Mouse (Mus musculus) intestine, embryonic 15.5 days (tissue): ENCODE results near the gene Il2rg. TPM values are rescaled to one million over a fixed set of nuclear protein-coding genes. Genes with fewer than 3 reads are reported as not detected.
A peak's percentile ranks its signal among the peaks of the same experiment; 100 is the strongest.

ENCODE experiments used
- ATAC-seq: fragments of 200-750 bp; cut with Nextera tagmentation; 2 replicates; pipeline ENCODE4 v1.8.0; 2017; ENCODE audit warnings: moderate TSS enrichment, moderate library complexity
- H3K27ac ChIP-seq: fragments of 300-500 bp; sonication (generic); 2 replicates; pipeline ENCODE4 v1.5.1; 2015; ENCODE audit warnings: mild to moderate bottlenecking, inconsistent platforms
- H3K27me3 ChIP-seq: fragments of 300-500 bp; sonication (generic); replicated peaks from 2 replicates; pipeline ENCODE4 v1.6.1; 2015; ENCODE audit warnings: inconsistent platforms
- H3K36me3 ChIP-seq: fragments of 300-500 bp; sonication (generic); 2 replicates; pipeline ENCODE4 v1.6.1; 2015; ENCODE audit warnings: inconsistent platforms
- H3K4me1 ChIP-seq: fragments of 300-500 bp; sonication (generic); replicated peaks from 2 replicates; pipeline ENCODE4 v1.6.1; 2015; ENCODE audit warnings: inconsistent platforms
- H3K4me2 ChIP-seq: fragments of 300-500 bp; sonication (generic); replicated peaks from 2 replicates; pipeline ENCODE4 v1.6.1; 2015; ENCODE audit warnings: mild to moderate bottlenecking, inconsistent platforms
- H3K4me3 ChIP-seq: fragments of 300-500 bp; sonication (generic); replicated peaks from 2 replicates; pipeline ENCODE4 v1.5.1; 2015; ENCODE audit warnings: inconsistent platforms
- H3K9ac ChIP-seq: fragments of 300-500 bp; sonication (generic); 2 replicates; pipeline ENCODE4 v1.6.1; 2015; ENCODE audit warnings: inconsistent platforms
- H3K9me3 ChIP-seq: fragments of 300-500 bp; sonication (generic); 2 replicates; pipeline ENCODE4 v1.6.1; 2016; ENCODE audit warnings: inconsistent platforms
- WGBS: fragments of 180-500 bp; shearing (Covaris S2); methylation state at CpG from one replicate; pipeline ENCODE4 v1.1.7; 2015; 5-methylcytosine and 5-hydroxymethylcytosine counted together
- polyA plus RNA-seq: library from polyadenylated mRNA; unstranded; fragments of >200 nt; fragmentation: Nextera tagmentation; extraction: Ambion mirVana; gene quantifications from 2 replicates; pipeline ENCODE4 v1.2.1, GENCODE M21; 2015

The Il2rg gene
- polyA plus RNA-seq: 12.5 and 12.8 TPM in 2 replicates

DNA sequence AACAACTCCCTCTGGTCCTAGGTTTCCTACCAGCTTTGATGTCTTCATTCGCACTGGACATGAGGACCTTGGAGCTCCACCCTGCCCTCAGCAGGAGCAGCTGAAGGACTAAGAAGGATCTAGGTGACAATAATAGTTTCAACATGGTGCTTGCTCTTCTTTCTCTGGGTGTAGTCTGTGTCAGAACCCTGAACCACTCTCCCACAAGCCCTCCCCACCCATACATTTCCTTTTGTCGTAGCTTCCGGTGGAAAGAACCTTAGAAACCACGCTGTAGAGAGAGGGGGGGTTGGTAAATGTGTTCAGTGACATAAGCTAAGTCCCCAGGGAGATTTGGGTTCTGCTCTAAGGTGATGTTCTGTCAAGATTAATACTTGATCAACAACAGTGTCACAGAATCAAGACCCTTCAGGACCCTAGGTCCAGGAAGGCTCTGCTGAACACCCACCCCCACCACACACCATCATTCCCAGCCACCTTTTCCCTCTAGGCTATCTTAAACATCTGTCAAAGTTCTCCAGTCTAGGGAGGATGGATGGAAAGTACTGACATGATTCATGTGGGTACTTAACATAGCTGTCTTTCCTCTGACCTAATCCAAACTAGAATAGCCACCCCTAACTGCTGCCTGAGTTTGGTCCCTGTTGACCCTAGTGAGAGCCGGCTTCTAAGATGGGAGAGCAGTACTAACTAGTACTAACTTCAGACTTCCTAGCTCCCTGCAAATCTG is at the start of gene Il2rg:
Gene Il2rg, minus strand, starts transcription at position 231 of the 730 bp plus-strand sequence.
- H3K4me2 ChIP-seq: no peak within 1 kb of the TSS
- H3K4me1 ChIP-seq: no peaks in the 10 kb centered on the region
- H3K4me3 ChIP-seq: no peak within 1 kb of the TSS
- no peak within 1 kb of the TSS for H3K9ac ChIP-seq
- no peak for ATAC-seq
- no peaks in the 10 kb centered on the region for H3K9me3 ChIP-seq
- H3K27ac ChIP-seq: no peak within 1 kb of the TSS
- no peaks in the 10 kb centered on the region for H3K36me3 ChIP-seq
- 46% methylated on average over 5 of the region's 5 CpGs for WGBS
- H3K27me3 ChIP-seq: 0 out of 2 replicates have a peak, but pooled peaks cover 2% of the 10 kb centered on the region

DNA sequence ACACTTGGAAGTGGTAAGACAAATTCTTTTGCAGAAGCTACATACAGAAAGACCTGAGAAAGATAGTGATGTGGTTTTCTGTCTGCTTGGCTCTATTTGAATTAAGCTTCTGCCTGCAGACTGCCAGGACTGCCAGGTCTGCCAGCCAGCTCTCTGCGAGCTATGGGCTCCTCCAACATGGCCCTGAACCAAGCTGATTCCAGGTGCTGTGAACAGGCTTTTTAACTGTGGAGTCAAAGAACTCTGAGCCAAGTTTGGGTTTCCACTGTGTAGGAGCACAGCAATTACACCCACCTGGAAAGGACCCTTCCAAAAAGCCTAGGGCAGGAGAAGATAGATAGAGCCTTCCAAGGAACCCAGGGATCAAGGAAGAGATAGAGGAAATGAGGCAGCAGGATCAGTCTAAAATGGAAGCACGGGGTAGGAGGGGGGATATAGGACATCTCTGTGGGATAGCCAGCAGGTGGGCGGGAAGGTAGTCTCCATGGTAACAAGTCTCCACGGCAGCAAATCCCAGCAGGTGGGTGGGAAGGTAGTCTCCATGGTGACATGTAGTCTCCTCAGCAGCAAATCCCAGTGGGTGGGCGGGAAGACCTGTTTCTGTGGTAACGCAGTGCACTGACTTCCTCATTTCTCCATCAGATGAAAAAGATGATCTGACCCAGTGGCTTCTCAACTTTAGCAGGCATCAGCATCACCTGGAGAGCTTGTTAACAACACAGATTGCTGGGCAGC is 45.7 kb upstream of the Il2rg start:
- Histone ChIP-seq H3K9me3 (no peaks in the 10 kb centered on the region), H3K27me3 (0 out of 2 replicates have a peak, but pooled peaks cover 2% of the 10 kb centered on the region), H3K4me3 (no peak overlapping the region), H3K4me1 (no peaks in the 10 kb centered on the region), H3K4me2 (no peak overlapping the region), H3K27ac (no peak overlapping the region), H3K36me3 (no peaks in the 10 kb centered on the region), H3K9ac (no peak overlapping the region)
- no peak for ATAC-seq
- WGBS: 47% methylated on average over 6 of the region's 6 CpGs

DNA sequence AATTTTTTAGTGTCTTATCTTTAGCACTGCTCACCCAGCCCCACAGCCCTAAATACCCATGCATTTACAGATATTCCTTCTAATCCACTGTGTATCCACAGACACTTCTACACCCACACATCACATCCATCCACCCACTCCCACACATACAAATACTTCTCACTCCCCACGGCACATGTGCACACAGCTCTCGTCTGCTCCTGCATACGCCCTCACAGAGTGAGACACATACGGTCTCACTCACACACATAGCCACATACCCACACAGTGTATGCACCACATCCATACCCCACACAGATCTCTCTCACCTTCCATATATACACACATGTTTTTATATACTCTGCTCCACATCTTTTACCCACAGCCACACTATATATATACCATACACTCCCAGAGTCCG is 41.2 kb upstream of the Il2rg start:
- H3K4me3 ChIP-seq: no peak overlapping the region
- WGBS: 87% methylated on average over 5 of the region's 5 CpGs
- H3K36me3 ChIP-seq: no peaks in the 10 kb centered on the region
- 0 out of 2 replicates have a peak, but pooled peaks cover 2% of the 10 kb centered on the region for H3K27me3 ChIP-seq
- no peaks in the 10 kb centered on the region for H3K9me3 ChIP-seq
- H3K27ac ChIP-seq: no peak overlapping the region
- no peak overlapping the region for H3K4me2 ChIP-seq
- no peaks in the 10 kb centered on the region for H3K4me1 ChIP-seq
- H3K9ac ChIP-seq: no peak overlapping the region
- no peak for ATAC-seq

DNA sequence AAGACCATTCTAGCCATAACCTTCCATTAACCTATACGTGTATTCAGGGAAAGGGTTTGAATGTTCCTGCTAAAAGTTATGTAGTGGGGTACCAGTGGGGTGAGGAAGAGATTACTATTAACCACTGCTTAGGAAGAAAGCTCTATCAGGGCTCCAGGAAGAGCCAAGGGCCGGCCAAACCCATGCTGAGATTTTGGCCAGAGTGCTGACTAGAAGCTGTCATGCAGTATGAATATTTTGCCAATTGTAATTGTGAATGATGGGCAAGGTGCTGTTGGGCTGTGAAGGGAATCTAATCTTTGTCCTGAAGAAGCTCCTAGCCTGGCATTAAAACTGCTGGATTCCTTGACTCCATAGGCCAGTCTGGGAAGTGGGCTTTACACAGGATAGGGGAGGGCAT is 36.6 kb upstream of the Il2rg start:
- H3K4me2 ChIP-seq: no peak overlapping the region
- no peaks in the 10 kb centered on the region; the same call in 1 of the 2 replicates for H3K27me3 ChIP-seq
- no peak for ATAC-seq
- H3K4me1 ChIP-seq: no peaks in the 10 kb centered on the region
- no peak overlapping the region for H3K27ac ChIP-seq
- 64% methylated on average over 2 of the region's 2 CpGs for WGBS
- H3K4me3 ChIP-seq: no peak overlapping the region
- H3K9me3 ChIP-seq: no peaks in the 10 kb centered on the region
- H3K36me3 ChIP-seq: no peaks in the 10 kb centered on the region
- H3K9ac ChIP-seq: no peak overlapping the region

DNA sequence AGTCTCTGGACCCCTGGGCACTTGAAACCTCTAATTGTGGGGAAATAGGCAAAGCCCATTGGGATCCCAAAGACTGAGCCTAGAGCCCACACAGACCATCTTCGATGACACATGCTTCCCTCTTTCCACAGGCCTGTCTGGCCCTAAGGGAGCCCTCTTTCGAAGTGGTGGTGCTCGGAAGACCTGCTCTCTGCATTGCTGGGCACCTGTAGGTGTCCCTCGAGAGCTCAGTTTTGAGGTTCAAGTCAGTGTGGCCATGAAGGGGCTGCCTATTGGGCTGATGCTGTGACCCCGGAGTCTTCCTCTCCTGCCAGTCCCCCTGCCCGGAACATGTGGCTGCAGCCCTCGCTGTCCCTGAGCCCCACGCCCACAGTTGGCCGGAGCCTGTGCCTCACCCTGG is 33.6 kb upstream of the Il2rg start:
- H3K27ac ChIP-seq: no peak overlapping the region
- H3K9ac ChIP-seq: no peak overlapping the region
- H3K36me3 ChIP-seq: no peaks in the 10 kb centered on the region
- no peak for ATAC-seq
- no peak overlapping the region for H3K4me3 ChIP-seq
- no peak overlapping the region for H3K4me2 ChIP-seq
- no peaks in the 10 kb centered on the region for H3K4me1 ChIP-seq
- WGBS: 80% methylated on average over 9 of the region's 9 CpGs
- H3K27me3 ChIP-seq: no peaks in the 10 kb centered on the region; the same call in 1 of the 2 replicates
- no peaks in the 10 kb centered on the region for H3K9me3 ChIP-seq

DNA sequence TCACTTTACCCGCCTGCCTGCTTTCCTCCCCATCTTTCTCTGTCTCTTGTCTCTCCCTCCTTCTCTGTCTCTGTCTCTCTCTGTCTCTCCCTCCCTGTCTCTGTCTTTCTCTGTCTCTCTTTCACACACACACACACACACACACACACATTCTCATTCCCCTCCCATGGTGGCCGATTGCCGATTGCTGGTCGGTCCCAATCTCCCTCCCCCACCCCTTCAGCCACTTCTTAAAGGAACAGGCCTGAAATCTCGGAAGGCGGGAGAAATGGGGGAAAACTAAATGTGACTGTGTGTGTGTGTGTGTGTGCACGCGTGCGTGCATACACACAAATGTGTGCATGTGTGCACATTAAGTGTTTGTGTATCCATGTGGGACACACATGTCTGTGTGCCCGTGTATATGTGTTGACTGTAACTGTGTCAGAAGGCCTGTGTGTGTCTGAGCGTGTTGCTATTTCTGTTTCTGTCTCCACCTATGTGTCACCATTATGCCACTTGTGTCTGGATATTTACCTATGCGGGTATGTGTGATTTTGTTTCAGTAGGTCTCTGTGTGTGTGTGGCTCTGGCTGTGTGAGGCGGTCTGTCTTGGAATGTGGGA is 32.5 kb upstream of the Il2rg start:
- WGBS: 36% methylated on average over 13 of the region's 13 CpGs
- no peak for ATAC-seq
- no peaks in the 10 kb centered on the region for H3K4me1 ChIP-seq
- H3K27me3 ChIP-seq: no peaks in the 10 kb centered on the region; the same call in 1 of the 2 replicates
- no peaks in the 10 kb centered on the region for H3K9me3 ChIP-seq
- no peak overlapping the region for H3K27ac ChIP-seq
- 0 out of 2 replicates have a peak overlapping the region, but pooled peaks have one; percentile 26 for H3K9ac ChIP-seq
- H3K4me2 ChIP-seq: peak overlapping the region; percentile 58
- H3K4me3 ChIP-seq: peak overlapping the region; percentile 34
- H3K36me3 ChIP-seq: no peaks in the 10 kb centered on the region

DNA sequence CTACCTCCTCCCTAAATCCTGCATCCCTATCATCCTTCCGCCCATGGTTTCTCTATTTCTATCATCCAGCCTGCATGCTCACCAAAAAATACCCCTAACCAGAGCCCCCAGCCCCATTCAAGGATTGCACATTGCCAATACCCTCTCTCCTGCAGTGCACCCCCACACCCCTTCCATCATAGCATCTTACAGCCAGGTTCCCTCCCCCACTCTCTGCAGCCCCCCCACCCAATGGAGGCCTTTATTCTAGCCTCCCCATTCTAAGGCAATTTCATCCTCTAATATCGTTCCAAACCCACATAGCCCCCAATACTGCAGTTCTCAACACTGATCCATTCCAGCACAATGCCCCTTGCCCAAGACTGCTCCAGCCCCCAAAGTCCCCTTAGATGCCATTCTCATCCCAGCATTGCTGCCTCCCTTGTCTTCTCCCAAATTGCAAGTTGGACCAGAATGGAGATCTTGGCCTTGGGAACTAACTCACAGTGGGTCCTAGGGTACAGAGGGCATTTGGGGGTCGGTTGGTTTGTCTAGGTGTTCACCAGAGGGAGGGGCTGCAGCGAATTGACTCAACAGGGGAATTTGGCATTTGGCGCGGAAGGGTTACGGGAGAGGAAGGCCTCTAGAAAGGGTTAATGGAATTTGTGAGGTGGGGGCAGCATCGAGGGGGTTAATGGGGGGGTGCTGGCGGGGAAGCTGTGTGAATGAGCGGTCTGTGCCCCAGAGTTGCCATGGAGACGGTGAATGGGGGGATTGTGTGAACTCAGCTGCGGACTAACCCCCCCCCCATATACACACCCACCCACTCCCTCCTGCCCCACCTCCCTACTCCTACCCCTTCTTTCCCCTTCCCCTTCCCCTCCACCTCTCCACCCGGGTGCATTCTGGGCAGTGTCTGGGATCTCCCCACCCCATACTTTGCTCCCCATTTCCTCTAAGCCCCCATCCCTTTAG is 31.7 kb upstream of the Il2rg start:
- Histone ChIP-seq H3K4me1 (no peaks in the 10 kb centered on the region), H3K36me3 (no peaks in the 10 kb centered on the region), H3K9ac (no peak overlapping the region), H3K4me3 (peak overlapping the region; percentile 34), H3K4me2 (peak overlapping the region; percentile 58), H3K9me3 (no peaks in the 10 kb centered on the region), H3K27ac (no peak overlapping the region), H3K27me3 (no peaks in the 10 kb centered on the region; the same call in 1 of the 2 replicates)
- 34% methylated on average over 13 of the region's 13 CpGs for WGBS
- peak; percentile 31; the same call in 1 of the 2 replicates for ATAC-seq

DNA sequence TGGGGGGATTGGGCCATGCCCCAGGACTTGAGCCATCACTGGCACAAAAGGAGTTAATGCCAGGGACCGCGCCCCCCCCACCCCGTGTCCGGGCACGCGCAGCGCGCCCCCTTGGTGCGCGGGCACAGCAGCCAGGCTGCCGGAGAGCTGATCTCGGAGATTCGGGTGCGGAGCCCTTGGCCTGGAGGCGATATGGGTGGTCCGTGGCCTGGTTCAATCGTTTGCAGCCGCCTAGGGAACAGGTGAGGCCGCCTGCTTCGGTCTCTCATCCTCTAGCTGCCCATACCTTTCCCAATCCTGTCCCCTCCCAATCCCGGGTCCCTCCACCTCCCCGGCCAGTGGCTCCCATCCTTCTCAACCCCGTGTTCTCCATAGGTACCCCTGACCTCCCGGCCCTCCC is 31.0 kb upstream of the Il2rg start, which contains the start of gene Nlgn3:
Gene Nlgn3, plus strand, starts transcription at position 114 of the 400 bp plus-strand sequence.
- no peak within 1 kb of the TSS for H3K9ac ChIP-seq
- H3K9me3 ChIP-seq: no peaks in the 10 kb centered on the region
- H3K4me3 ChIP-seq: peak within 1 kb of the TSS; percentile 34
- WGBS: 23% methylated on average over 12 of the region's 24 CpGs
- ATAC-seq: peak; percentile 26; the same call in 1 of the 2 replicates
- no peaks in the 10 kb centered on the region for H3K4me1 ChIP-seq
- no peaks in the 10 kb centered on the region for H3K36me3 ChIP-seq
- H3K27me3 ChIP-seq: no peaks in the 10 kb centered on the region; the same call in 1 of the 2 replicates
- H3K27ac ChIP-seq: no peak within 1 kb of the TSS
- peak within 1 kb of the TSS; percentile 58 for H3K4me2 ChIP-seq

DNA sequence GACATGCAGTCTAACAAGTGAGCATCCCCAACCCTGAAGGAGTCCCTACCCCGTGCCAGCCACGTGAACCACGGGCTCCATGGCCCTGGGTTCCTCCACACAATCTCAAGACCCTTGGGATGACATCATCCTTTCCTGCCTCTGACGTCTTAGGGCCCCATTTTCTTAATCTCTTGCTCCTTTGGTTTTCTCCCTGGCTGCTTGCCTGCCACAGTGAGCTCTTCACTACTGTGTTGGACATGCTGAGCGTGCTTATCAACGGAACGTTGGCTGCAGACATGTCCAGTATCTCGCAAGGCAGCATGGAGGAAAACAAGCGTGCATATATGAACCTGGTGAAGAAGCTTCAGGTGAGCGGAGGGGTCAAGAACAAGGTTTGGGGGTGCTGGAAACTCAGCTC is 22.1 kb upstream of the Il2rg start:
- H3K4me3 ChIP-seq: no peak overlapping the region
- no peaks in the 10 kb centered on the region for H3K9me3 ChIP-seq
- peaks cover 2% of the 10 kb centered on the region; the same call in 1 of the 2 replicates for H3K36me3 ChIP-seq
- no peak overlapping the region for H3K27ac ChIP-seq
- whole genome bisulfite sequencing: 87% methylated on average over 10 of the region's 10 CpGs
- 0 out of 2 replicates have a peak, but pooled peaks cover 3% of the 10 kb centered on the region for H3K27me3 ChIP-seq
- ATAC-seq: no peak
- H3K9ac ChIP-seq: no peak overlapping the region
- no peaks in the 10 kb centered on the region for H3K4me1 ChIP-seq
- no peak overlapping the region for H3K4me2 ChIP-seq

DNA sequence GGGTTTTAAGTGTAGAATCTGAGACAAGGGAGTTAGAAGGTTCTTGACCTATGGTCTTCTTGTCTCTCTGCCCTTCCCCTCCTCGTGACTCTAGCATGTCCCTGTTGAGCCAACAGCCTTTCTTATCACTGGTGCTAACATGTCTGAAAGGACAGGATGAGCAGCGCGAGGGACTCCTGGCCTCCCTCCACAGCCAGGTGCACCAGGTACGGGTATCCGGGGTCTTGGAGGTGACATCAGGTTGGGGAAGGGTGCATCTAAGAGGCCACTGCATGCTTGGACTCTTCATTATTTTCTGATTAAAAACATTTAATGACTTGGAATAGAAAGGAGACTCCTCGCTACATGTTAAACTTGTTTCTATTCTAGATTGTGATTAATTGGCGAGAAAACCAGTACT is 21.0 kb upstream of the Il2rg start:
- no peak overlapping the region for H3K4me3 ChIP-seq
- no peaks in the 10 kb centered on the region for H3K4me1 ChIP-seq
- H3K9me3 ChIP-seq: no peaks in the 10 kb centered on the region
- no peak overlapping the region for H3K4me2 ChIP-seq
- WGBS: 88% methylated on average over 7 of the region's 7 CpGs
- no peak for ATAC-seq
- 0 out of 2 replicates have a peak, but pooled peaks cover 3% of the 10 kb centered on the region for H3K27me3 ChIP-seq
- no peak overlapping the region for H3K9ac ChIP-seq
- peaks cover 2% of the 10 kb centered on the region; the same call in 1 of the 2 replicates for H3K36me3 ChIP-seq
- no peak overlapping the region for H3K27ac ChIP-seq

DNA sequence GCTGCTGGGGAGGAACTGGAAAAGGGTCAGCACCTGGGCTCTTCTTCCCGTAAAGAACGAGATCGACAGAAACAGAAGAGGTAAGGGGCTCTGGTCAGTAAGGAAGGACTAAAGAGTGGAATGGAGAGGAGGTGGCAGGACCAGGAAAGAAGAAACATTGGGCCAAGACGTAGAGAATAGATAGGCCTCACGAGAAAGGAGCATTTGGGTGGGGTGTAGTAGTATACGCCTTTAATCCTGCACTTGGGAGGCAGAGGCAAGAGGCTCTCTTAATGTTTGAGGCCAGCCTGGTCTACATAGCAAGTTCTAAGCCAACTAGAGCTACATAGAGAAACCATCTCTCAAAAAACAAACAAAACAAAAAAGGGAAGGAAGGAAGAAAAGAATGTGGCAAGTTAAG is 20.4 kb upstream of the Il2rg start:
- no peak overlapping the region for H3K4me3 ChIP-seq
- H3K36me3 ChIP-seq: peaks cover 2% of the 10 kb centered on the region; the same call in 1 of the 2 replicates
- 93% methylated on average over 6 of the region's 6 CpGs for WGBS
- H3K27ac ChIP-seq: no peak overlapping the region
- no peak overlapping the region for H3K4me2 ChIP-seq
- no peaks in the 10 kb centered on the region for H3K4me1 ChIP-seq
- 0 out of 2 replicates have a peak, but pooled peaks cover 3% of the 10 kb centered on the region for H3K27me3 ChIP-seq
- no peak overlapping the region for H3K9ac ChIP-seq
- no peak for ATAC-seq
- no peaks in the 10 kb centered on the region for H3K9me3 ChIP-seq
